Mouse (Mus musculus): Measurements from ENCODE around the gene Olfr220.

Olfr220 gene

GRCm38 (mm10) chr1:174441782-174442181 lies at the start of gene Olfr220:
Olfr220 (plus strand) TSS chr1:174442082.
- DNase-seq = no peak

- no peak for DNase-seq
Observed at GRCm38 (mm10) chr1:174422959-174423358, 18.9 kb upstream of the Olfr220 start.

DNA sequence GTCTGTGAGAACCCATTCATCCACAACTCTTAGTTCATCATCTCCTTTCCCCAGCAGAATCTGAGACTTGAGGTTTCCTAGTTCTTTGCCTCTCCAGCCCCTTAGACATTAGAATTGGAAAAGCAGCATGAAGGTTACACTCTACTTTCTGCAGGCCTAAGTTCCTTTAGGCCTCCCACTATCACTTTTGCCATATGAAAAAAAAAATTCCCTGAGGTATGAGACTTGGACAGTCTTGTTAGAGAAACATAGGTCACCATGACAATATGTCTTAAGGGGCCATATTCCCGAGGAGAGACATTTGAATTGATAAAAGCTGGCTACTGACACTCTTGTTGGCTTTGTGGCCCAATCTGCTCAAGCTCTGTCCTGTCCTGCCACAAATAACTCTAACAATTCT lies 18.1 kb upstream of the Olfr220 start, which contains the start of gene Olfr414:
Olfr414 (plus strand) TSS at position 301 of the 400 bp plus-strand sequence.
- DNase-seq = no peak

DNA sequence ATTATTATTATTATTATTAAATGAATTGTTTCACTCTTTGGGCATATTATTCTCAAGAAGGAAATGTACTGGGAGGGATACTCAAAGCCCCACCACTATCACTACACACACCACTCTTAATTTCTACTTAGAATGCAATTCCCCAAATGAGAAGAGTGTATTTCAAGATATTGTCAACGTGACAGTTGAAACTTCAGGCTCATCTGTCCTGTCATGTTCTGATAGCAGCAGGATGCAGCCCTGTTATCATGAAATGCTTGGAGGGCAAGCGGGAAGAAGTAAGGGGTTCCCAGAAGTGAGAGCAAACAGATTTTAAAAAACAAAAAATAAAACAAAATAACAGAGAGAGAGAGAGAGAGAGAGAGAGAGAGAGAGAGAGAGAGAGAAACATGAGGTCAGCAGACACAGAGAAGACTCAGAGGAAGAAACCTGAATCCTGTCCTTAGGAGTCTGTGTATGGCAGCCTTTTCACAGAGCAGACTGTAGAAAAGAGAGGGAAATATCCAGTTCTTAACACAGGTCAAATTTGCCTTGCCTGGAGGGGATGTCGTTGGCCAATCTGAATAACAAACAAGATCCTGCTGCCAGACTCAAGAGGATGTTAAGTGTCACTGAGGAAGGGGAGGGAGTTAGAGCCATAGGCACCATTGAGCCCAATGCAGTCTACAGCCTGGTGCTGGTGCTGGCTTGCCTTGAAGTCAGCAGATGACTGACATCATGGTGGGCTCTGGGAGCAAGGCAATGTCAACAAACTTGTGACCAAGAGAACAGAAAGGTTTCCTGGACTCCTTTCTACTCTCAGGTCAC lies 15.5 kb upstream of the Olfr220 start:
- no peak for DNase-seq

DNA sequence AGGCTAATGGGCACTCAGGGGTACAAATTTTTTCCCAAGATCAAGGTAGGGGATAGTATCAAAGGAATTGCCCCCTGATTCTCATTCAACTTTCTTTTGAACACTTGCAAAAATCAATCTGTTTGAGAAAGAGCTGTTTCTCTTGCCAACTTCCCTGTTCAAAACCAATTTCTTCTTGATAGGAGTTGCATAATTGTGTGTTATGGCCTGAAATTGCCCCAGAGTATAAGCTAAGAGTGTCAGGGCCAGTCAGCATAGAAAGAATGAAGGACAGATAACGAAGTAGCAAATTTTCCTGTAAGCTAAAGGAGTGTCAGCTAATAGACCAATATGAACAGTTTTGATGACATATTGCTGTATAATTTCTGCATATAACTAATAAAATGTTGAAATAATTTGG lies 14.5 kb upstream of the Olfr220 start:
- no peak for DNase-seq

GRCm38 (mm10) chr1:174428407-174428806 lies 13.5 kb upstream of the Olfr220 start:
- DNase-seq = no peak

- no peak for DNase-seq
Observed at GRCm38 (mm10) chr1:174434121-174434520, 7.8 kb upstream of the Olfr220 start.

DNA sequence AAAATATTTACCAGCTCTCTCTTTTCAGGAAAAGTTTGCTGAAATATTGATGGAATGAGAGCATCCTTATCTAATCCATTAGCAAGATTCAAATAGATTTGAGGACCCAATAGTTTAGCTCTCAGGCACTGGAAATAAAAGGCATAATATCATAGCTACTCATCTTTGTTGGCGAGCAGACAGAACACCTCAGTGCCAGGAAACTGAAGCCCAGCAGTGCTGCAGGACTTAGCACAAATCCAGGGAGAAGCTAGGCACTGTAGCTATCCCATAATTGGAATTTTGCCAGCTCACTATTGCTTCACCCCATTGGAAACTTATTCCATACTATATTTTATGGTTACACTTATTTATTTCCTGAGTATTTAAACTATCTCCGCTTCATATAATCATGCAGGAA lies 13.2 kb downstream of the Olfr220 start:
- no peak for DNase-seq

- DNase-seq = no peak
Observed at GRCm38 (mm10) chr1:174465385-174465784, 23.5 kb downstream of the Olfr220 start.

- no peak for DNase-seq
Observed at GRCm38 (mm10) chr1:174466240-174466639, 24.4 kb downstream of the Olfr220 start.

- DNase-seq = peak; percentile 19
Observed at GRCm38 (mm10) chr1:174469736-174470135, 27.9 kb downstream of the Olfr220 start.

DNA sequence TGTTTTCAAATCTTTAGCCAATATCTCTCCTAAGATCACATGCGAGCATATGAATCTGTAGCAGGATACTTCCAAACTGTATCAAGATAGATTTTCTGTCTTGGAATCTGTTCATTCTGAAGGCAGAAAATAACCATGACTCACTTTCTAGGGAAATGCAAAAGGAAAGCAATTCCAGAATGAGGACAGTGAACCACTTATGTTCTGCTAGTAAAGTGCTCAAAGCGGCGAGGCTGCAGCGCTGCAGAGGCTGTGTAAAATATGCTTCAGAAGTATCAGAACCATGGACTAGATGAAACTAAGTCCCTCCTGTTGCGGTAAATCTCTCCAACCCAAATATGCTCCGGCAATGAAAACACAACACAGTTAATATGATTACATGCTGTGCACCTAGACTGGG lies 40.7 kb downstream of the Olfr220 start:
- DNase-seq = no peak

DNA sequence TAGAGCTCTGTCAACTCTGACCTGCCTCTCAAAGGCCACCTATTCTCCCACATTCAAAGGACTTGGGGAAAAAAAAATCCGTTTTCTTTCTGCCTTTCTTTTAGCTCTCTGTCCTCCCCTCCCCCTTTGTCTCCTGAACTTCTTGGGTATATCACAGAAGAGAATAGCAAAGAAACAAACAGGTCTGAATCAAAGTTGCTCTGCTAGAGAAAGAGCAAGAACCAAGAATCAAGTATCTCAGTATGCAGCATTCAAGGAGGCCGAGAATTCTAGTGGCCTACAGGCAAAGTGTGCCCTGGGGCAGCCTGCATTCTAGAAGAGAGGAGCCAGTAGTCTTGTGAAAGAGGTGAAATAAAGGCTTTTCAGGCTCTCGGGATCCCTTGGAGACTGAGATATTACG lies 58.2 kb downstream of the Olfr220 start:
- DNase-seq = no peak
